Mouse (Mus musculus) G1E (cell line): ENCODE results near the gene Cbr4.

ENCODE experiments used
- CTCF ChIP-seq: IDR thresholded peaks from 2 replicates; pipeline ENCODE4 v1.5.1; 2012; ENCODE audit warnings: low read depth, low read length, inconsistent platforms, mixed read lengths
- POLR2AphosphoS5 ChIP-seq: IDR thresholded peaks from 2 replicates; pipeline ENCODE4 v1.6.1; 2012; ENCODE audit warnings: low read depth, low read length, inconsistent platforms; ENCODE audit not compliant: insufficient replicate concordance

DNA sequence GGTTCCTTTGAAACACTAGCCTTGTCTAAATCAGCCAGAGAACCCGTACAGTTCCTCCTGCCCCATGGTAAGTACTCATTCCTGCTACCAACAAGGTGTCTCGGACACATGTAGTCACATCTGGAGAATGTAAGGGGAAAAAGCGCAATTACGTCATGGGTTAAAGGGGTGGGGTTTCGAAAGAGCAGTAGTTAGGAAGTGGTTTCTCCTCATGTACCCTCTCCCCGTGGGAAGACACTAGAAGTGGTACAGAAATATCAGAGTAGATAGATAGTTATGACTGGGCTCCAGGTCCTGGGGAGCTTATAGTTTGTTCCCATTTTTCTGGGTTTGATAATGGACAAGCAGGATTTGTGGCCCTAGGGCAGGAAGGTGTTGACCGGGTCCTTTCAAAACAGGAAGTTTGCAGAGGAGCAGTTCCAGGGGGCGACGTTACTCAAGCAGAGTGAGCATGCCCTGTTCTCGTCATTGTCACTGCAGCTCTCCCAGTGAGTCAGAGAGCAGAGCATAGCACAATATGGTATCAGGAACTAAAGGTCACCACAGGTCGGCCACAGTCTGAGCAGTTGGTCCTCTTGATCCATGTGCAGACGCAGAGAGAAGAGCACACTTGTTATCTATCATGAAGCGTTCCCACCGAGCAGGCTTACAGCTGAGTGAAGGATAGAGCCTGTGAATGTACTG lies 30.1 kb downstream of the Cbr4 start:
- TF ChIP-seq POLR2AphosphoS5: no peak
- TF ChIP-seq CTCF: no peak
